Mouse (Mus musculus) mesoderm, embryonic 11.5 days (tissue): ENCODE measurements at regions not wholly inside any gene's neighbourhood (a gene's known extent, or its start where the extent isn't known, plus 50 kb on each side); places are given as distances from the start of the nearest gene placed in this dataset.
"Not testable (repeated sequence)": the region's sequence is repeated elsewhere in the genome, so short reads cannot be mapped to it uniquely, and the experiment has no call there.

Source experiments
- DNase-seq: peaks from one replicate; pipeline ENCODE4 v3.0.0-alpha.2; 2012; ENCODE audit warnings: low read depth, low spot score

GRCm38 (mm10) chr13:35601560-35602135, 58.0 kb upstream of the Cdyl start:
- DNase-seq, result no peak

DNA sequence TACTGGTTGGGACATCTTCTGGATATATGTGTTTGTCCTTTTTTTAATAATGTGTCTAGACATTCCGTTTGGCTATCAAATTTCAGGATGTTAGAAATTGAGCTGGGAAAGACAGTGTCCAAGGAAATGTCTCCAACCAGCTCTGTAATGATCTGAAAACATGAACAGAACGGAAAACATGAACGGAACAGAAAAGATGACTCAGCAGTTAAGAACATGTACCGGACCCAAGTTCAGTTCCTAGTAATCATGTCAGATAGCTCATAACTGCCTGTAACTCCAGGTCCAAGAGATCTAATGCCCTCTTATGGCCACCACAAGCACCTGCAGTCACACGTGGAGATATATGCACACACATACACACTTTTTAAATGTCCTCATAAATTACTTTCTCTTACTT, 56.6 kb upstream of the Cdyl start:
- DNase-seq, result no peak

GRCm38 (mm10) chr13:35604061-35604460, 55.6 kb upstream of the Cdyl start:
- no peak for DNase-seq

DNA sequence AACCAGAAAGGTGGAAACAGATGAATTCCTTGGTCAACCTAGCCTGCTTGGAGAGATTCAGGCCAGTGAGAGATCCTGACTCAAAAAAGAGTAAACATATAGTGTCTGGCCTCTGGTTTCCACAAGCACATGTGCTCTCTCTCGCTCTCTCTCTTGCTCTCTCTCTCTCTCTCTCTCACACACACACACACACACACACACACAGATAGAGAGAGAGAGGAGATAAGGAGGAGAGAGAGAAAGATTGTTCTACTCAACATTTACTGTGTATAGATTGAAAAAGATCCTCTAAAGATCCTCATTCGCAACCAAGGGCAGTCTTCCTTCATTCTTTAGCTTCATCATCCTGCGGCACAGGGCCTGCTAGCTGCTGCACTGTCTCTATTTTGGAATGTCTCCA, 54.9 kb upstream of the Cdyl start:
- DNase-seq, result no peak

- not testable (repeated sequence) for DNase-seq
Measured at GRCm38 (mm10) chr13:35606857-35607561, 52.6 kb upstream of the Cdyl start.

DNA sequence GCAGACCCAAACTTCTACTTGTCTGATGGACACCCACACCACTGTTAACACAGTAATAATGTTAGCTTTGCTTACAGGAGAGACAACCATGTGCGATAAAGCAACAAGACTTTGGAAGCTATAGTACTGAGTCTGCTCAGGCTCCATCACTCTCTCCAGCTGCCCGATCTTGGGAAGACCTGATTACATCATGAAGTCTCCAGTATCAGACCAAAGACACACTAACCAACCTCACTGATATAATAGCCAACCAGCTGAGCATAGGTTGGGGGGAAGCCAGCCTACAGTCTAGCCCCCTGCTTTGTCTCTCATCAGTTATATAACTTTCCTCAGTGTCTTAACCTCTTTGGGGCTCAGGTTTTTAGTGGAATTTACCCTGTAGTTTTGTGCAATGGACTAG, 51.9 kb upstream of the Cdyl start:
- no peak for DNase-seq
